Mouse (Mus musculus) Patski (cell line): ENCODE measurements around the gene Rab19. TPM values are rescaled to one million over a fixed set of nuclear protein-coding genes. Genes with fewer than 3 reads are reported as not detected.

Source experiments
- ATAC-seq: fragments of 100-300 bp; one replicate; pipeline ENCODE4 v1.8.0; 2021
- CTCF ChIA-PET: fragments of 350-600 bp; sonication (Branson Sonifier 250); formaldehyde crosslinking; loops from one replicate; lab custom pipeline; 2022; ENCODE audit warnings: inconsistent platforms; lab: Charles Lee
- POLR2A ChIA-PET: fragments of 350-600 bp; sonication (Branson Sonifier 250); formaldehyde crosslinking; loops from one replicate; lab custom pipeline; 2022; ENCODE audit warnings: antibody characterized with exemption, inconsistent platforms; lab: Charles Lee
- DNase-seq: peaks from one replicate; pipeline ENCODE4 v3.0.0-alpha.2; 2011; ENCODE audit warnings: low read depth, low spot score
- H3K27me3 ChIP-seq: fragments of 371-371 bp; one replicate; pipeline ENCODE4 v1.5.1; 2021
- CTCF ChIP-seq: fragments of 100-300 bp; IDR thresholded peaks from one replicate; pipeline ENCODE4 v1.5.1; 2021
- in situ Hi-C: fragments of 300-500 bp; cut with MboI; formaldehyde crosslinking; loops from 3 replicates; pipeline ENCODE4 v1.11.1; 2018; ENCODE audit warnings: low pct_unique_long_range_greater_than_20kb, mixed read lengths
- polyA plus RNA-seq: library from polyadenylated mRNA; unstranded; gene quantifications from one replicate; pipeline ENCODE4 v1.2.3, GENCODE M21; 2021

Gene Rab19
- polyA plus RNA-seq, 1 experiment from 2014 or later, result 0.15 TPM

DNA sequence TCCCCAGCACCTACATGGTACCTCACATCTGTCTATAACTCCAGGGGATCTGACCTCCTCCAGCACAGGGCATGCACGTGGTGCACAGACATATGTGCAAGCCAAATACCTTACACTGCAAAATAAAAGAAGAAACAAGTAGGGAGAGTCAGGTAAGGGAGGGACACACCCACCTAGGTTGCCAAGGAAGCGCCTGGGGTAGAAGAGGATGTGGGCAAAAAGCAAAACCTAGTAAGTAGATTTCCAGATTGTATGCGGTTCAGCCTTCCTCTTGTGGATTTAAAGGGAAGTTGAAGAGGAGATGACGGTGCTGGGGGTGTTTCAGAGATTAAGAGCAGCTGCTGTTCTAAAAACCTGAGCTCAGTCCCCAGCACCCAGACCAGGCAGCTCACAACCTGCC lies 1.8 kb upstream of the Rab19 start:
- H3K27me3 ChIP-seq, result no peaks in the 10 kb centered on the region
- ATAC-seq, result no peak
- CTCF ChIA-PET, result no interaction called here
- in situ Hi-C loops, result no loop called here
- POLR2A ChIA-PET, result no interaction called here
- TF ChIP-seq CTCF, result no peak
- no peak for DNase-seq

DNA sequence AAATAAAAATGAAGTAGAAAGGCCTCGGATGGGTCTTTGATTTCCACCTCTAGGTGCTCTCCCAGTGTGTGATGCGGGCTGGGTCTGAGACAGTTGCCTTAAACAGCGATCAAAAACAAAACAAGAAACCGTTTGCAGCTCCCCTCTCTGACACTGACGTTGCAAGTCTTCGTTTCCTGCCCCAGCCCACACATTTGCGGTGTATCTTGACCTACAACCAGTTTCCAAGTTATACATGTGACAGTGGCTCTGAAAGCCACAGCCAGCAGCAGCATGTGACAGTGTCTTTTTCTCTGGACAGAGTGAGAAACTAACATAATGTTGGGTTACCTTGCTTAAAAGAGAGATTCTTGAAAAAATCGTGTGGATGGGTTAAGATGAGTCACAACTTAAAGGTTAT lies 1.2 kb upstream of the Rab19 start:
- in situ Hi-C loops, result no loop called here
- H3K27me3 ChIP-seq, result no peaks in the 10 kb centered on the region
- no peak for TF ChIP-seq CTCF
- CTCF ChIA-PET, result interaction anchor here (1.0 kb wide), 1 partner anchor 10 kb away, joined by 3 read pairs; no protein-coding TSS in a partner anchor
- POLR2A ChIA-PET, result no interaction called here
- no peak for DNase-seq
- no peak for ATAC-seq

DNA sequence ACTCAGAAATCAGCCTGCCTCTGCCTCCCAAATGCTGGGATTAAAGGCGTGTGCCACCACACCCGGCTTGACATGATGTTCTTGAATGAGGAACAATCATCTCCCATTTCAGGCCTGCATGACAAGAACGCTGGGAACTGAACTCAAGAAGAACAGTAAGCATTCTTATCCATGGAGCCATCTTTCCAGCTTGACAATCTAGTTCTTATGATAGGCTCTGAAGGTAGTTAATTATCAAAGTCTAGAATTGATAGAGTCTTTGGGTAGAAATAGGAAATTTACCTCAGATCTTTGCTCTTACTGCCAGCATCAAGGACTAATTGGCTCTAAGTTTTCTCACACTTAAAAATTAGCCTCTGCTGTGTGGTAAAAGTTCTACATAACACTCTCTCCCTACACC lies 699 bp upstream of the Rab19 start:
- H3K27me3 ChIP-seq, result no peaks in the 10 kb centered on the region
- DNase-seq (no peak), ATAC-seq (no peak)
- ChIA-PET POLR2A (no interaction called here), CTCF (interaction anchor here (1.0 kb wide), 1 partner anchor 11 kb away, joined by 3 read pairs; no protein-coding TSS in a partner anchor)
- no peak for TF ChIP-seq CTCF
- in situ Hi-C loops, result no loop called here

DNA sequence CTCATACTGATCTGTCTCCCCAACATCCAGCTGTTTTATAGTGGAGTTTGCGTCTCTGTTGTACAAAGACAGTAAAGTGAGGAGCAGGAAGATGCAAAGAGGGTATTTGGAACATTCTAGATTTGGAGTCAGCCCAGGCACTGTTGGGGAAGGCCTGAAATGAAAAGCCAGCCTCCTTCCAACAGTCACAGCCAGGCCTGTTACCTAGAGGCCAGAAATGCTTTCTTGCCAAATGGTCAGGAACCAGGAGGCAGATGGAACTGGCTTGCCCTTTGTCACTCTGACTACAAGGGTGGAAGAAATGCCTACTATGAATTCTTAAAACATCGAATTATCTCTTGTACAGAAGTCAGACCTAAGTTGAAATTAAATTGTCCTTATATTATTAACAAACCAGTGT lies 9.0 kb downstream of the Rab19 start:
- no peak for TF ChIP-seq CTCF
- POLR2A ChIA-PET, result no interaction called here
- in situ Hi-C loops, result no loop called here
- H3K27me3 ChIP-seq, result no peaks in the 10 kb centered on the region
- ATAC-seq (no peak), DNase-seq (no peak)
- CTCF ChIA-PET, result no interaction called here

DNA sequence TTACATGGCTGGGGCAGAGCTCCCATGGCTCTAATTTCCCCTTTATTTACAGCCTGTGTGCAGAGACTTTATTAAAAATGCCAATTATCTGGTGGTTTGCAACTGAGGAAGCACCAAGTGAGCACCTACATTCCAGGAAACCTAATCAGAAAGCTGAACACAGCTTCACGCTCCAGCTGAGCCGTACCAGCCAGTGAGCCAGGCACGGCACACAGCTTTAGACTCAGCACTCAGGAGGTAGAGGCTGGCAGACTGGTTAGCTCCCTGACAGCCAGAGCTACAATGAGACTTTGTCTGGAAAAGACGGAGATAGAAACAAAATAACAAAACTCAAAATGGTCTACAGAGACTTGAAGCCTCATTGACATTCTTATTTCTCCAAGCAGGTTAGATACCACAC lies 14.5 kb downstream of the Rab19 start:
- no peaks in the 10 kb centered on the region for H3K27me3 ChIP-seq
- in situ Hi-C loops, result no loop called here
- peak; percentile 76 for ATAC-seq
- CTCF ChIA-PET, result interaction anchor here (1.0 kb wide), 1 partner anchor 19 kb away, joined by 3 read pairs; no protein-coding TSS in a partner anchor
- TF ChIP-seq CTCF, result no peak
- POLR2A ChIA-PET, result interaction anchor here (0.8 kb wide), 1 partner anchor 14 kb away, joined by 3 read pairs; no protein-coding TSS in a partner anchor
- no peak for DNase-seq

DNA sequence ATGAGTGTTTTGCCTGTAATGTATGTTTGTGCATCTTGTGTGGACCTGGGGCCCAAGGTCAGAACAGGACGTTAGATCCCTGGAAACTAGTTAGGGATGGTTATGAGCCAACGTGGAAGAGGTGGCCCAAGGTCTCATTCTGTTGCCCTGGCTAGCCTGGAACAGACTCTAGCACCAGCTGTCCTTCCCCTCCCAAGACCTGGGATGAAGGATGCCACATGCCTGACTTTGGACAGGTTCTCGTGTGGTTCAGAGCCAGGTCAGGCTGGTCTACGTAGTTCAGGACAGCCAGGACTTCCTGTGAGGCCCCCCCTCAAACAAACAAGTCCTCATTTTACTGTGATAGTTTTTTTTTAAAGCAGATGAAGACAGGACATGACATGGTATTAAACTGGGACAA lies 14.9 kb downstream of the Rab19 start:
- POLR2A ChIA-PET, result interaction anchor here (0.8 kb wide), 1 partner anchor 14 kb away, joined by 3 read pairs; no protein-coding TSS in a partner anchor
- in situ Hi-C loops, result no loop called here
- no peak for ATAC-seq
- no peak for TF ChIP-seq CTCF
- DNase-seq, result no peak
- H3K27me3 ChIP-seq, result no peaks in the 10 kb centered on the region
- CTCF ChIA-PET, result interaction anchor here (1.0 kb wide), 1 partner anchor 19 kb away, joined by 3 read pairs; no protein-coding TSS in a partner anchor

DNA sequence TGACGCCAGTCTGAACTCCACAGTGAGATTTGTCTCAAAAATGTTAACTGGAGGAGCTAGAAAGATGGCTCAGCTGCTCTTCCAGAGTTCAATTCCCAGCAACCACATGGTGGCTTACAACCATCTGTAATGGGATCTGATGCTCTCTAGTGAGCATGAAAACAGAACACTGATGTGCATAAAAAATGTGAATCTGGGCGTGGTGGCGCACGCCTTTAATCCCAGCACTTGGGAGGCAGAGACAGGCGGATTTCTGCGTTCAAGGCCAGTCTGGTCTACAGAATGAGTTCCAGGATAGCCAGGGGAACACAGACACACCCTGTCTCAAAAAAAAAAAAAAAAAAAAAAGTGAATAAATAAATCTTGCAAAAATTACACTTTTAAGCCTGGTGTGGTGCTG lies 16.1 kb downstream of the Rab19 start:
- no peaks in the 10 kb centered on the region for H3K27me3 ChIP-seq
- in situ Hi-C loops, result no loop called here
- CTCF ChIA-PET, result no interaction called here
- no peak for ATAC-seq
- POLR2A ChIA-PET, result no interaction called here
- DNase-seq, result no peak
- TF ChIP-seq CTCF, result no peak

DNA sequence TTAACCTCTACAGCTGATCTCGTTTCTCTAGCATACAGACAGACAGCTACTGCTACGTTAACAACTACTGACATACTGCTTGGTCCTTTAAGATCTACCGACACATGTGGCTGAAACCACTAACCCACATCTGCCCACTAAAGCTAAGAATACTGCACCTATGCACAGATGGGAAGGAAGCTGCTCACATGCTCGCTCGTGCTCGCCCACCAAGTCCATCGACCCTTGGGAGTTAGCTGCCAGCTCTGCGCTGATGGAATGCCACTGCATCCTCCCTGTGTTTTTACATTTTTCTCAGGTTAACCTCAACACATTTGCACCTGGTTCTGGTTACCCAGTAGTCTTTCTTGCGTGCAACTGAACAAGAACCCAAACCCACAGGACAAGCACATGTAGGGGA lies 17.4 kb downstream of the Rab19 start:
- DNase-seq, result no peak
- H3K27me3 ChIP-seq, result no peaks in the 10 kb centered on the region
- no peak for ATAC-seq
- CTCF ChIA-PET, result interaction anchor here (1.8 kb wide), 1 partner anchor 16 kb away, joined by 4 read pairs; no protein-coding TSS in a partner anchor
- in situ Hi-C loops, result no loop called here
- no peak for TF ChIP-seq CTCF
- POLR2A ChIA-PET, result no interaction called here

DNA sequence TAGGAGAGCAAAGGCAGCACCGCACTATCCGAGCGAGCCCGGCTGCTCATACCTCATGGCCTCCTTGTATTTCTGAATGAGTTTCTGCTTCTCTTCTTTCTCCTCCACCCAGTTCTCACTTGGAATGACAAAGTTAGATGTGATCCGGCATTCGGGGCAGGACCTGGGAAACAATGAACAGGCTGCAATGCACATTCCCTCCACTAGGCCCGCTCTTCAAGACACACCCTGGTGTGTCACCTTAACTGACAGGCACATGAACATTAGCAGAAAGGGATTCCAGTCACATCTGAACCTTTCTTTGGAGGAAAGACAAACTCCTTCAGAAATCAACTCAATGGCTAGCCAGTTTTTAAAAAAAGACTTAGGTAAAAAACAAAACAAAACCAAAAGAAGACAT lies 19.4 kb downstream of the Rab19 start:
- in situ Hi-C loops, result no loop called here
- peak; percentile 85 for TF ChIP-seq CTCF
- ATAC-seq (no peak), DNase-seq (no peak)
- no peaks in the 10 kb centered on the region for H3K27me3 ChIP-seq
- CTCF ChIA-PET, result no interaction called here
- POLR2A ChIA-PET, result no interaction called here

DNA sequence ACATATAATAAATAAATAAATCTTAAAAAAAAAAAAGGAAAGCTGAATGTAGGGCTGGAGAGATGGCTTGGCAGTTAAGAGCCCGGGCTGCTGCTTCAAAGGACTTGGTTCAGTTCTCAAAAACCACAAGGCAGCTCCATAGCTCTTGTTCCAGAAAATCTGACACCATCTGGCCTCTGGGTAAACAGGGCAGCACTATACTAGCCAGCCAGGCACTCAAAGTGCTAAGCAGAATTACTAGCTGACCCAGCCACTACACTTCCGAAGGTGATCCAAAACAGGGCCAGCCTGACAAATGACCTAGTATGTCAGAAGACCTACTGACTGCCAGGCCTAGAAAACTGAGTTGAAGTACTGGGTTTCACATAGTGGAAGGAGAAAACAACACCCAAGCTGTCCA lies 22.2 kb downstream of the Rab19 start:
- ChIA-PET POLR2A (no interaction called here), CTCF (interaction anchor here (1.5 to 4.4 kb wide), 2 partner anchors 12 to 59 kb away, joined by 3 to 19 read pairs; no protein-coding TSS in a partner anchor)
- ATAC-seq, result no peak
- DNase-seq, result no peak
- TF ChIP-seq CTCF, result no peak
- no peaks in the 10 kb centered on the region for H3K27me3 ChIP-seq
- in situ Hi-C loops, result no loop called here

DNA sequence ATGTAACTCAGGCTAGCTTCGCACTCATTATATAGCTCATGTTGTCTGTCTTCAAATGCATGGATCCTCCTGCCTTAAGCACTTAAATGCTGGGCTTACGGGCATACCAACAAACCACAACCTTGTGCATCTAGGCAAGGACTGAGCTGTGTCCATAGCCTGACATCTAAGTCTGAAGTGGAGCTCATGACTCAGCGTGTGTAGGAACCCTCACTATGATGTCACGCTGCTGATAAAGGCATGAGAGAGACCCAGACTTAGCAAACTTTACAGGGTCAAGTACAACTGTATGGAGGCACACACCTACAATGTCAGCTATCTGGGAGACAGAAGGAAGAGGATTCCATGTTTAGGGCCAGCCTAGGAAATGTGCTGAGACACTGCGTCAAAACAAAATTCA lies 25.5 kb downstream of the Rab19 start:
- in situ Hi-C loops, result no loop called here
- TF ChIP-seq CTCF, result no peak
- DNase-seq, result no peak
- ATAC-seq, result no peak
- no peaks in the 10 kb centered on the region for H3K27me3 ChIP-seq
- POLR2A ChIA-PET, result no interaction called here
- CTCF ChIA-PET, result no interaction called here

DNA sequence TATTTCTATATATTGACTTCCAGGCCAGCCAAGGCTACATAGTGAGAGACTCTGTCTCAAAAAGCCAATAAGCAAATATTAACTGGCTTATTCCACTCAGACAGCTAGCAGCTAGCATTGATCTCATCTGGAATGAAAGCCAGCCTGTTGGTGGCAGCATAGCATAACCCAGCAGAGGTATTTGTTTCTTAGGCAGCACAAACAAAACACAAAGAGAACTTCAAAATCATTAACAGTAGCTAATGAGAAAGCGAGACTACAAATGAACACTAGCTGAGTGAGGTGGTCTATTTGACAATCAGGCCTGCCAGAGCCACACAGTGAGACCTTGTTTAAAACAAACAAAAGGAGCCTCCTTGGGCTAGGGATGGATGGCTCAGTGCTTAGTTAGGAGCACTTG lies 33.1 kb downstream of the Rab19 start:
- no peak for ATAC-seq
- in situ Hi-C loops, result no loop called here

More for the DNA sequence above, 33.1 kb downstream of the Rab19 start:
- no peaks in the 10 kb centered on the region for H3K27me3 ChIP-seq
- ChIA-PET POLR2A (no interaction called here), CTCF (interaction anchor here (0.7 to 3.6 kb wide), 8 partner anchors 10 to 151 kb away, joined by 3 to 19 read pairs (median 4); no protein-coding TSS in a partner anchor)
- no peak for DNase-seq
- TF ChIP-seq CTCF, result peak; percentile 50
